Mouse (Mus musculus) forebrain, embryonic 14.5 days (tissue): Measurements from ENCODE around the gene Defb22. TPM values are rescaled to one million over a fixed set of nuclear protein-coding genes. Genes with fewer than 3 reads are reported as not detected.
A peak's percentile ranks its signal among the peaks of the same experiment; 100 is the strongest.

Experiments used
- ATAC-seq: fragments of 200-750 bp; cut with Nextera tagmentation; 2 replicates; pipeline ENCODE4 v1.8.0; 2017; ENCODE audit warnings: mild to moderate bottlenecking, moderate library complexity
- DNase-seq: peaks from one replicate; pipeline ENCODE4 v3.0.0-alpha.2; 2015; ENCODE audit warnings: low spot score
- H3K27ac ChIP-seq: fragments of 300-500 bp; sonication (generic); 2 replicates; pipeline ENCODE4 v1.5.1; 2014; ENCODE audit warnings: low read depth, mild to moderate bottlenecking, control low read depth, low read length, moderate library complexity
- H3K27me3 ChIP-seq: fragments of 300-500 bp; sonication (generic); replicated peaks from 2 replicates; pipeline ENCODE4 v1.6.1; 2014; ENCODE audit warnings: low read length, control low read depth, mixed read lengths; ENCODE audit not compliant: control insufficient read depth, insufficient read depth
- H3K36me3 ChIP-seq: fragments of 300-500 bp; sonication (generic); 2 replicates; pipeline ENCODE4 v1.6.1; 2014; ENCODE audit warnings: low read length, control low read depth; ENCODE audit not compliant: control insufficient read depth, insufficient read depth
- H3K4me1 ChIP-seq: fragments of 300-500 bp; sonication (generic); 2 replicates; pipeline ENCODE4 v1.6.1; 2014; ENCODE audit warnings: antibody characterized with exemption, low read length, control low read depth; ENCODE audit not compliant: control insufficient read depth, insufficient read depth
- H3K4me2 ChIP-seq: fragments of 300-500 bp; sonication (generic); 2 replicates; pipeline ENCODE4 v1.6.1; 2014; ENCODE audit warnings: mild to moderate bottlenecking, control low read depth, low read length
- H3K4me3 ChIP-seq: fragments of 300-500 bp; sonication (generic); 2 replicates; pipeline ENCODE4 v1.5.1; 2014; ENCODE audit warnings: low read depth, low read length, control low read depth
- H3K9ac ChIP-seq: fragments of 300-500 bp; sonication (generic); 2 replicates; pipeline ENCODE4 v1.6.1; 2014; ENCODE audit warnings: mild to moderate bottlenecking, low read length, control low read depth, moderate library complexity
- H3K9me3 ChIP-seq: fragments of 300-500 bp; sonication (generic); replicated peaks from 2 replicates; pipeline ENCODE4 v1.6.1; 2016; ENCODE audit warnings: low read length, control low read depth, mixed read lengths; ENCODE audit not compliant: control insufficient read depth
- WGBS: fragments of 180-500 bp; shearing (Covaris S2); extraction: QIAGEN DNeasy Blood & Tissue Kit; methylation state at CpG from one replicate; pipeline ENCODE4 v1.1.7; 2014; 5-methylcytosine and 5-hydroxymethylcytosine counted together
- polyA plus RNA-seq: library from polyadenylated mRNA; unstranded; fragments of >200 nt; fragmentation: Nextera tagmentation; extraction: Ambion mirVana; gene quantifications from 2 replicates; pipeline ENCODE4 v1.2.1, GENCODE M21; 2014

Gene Defb22
- polyA plus RNA-seq, 1 experiment from 2014 or later: not detected

DNA sequence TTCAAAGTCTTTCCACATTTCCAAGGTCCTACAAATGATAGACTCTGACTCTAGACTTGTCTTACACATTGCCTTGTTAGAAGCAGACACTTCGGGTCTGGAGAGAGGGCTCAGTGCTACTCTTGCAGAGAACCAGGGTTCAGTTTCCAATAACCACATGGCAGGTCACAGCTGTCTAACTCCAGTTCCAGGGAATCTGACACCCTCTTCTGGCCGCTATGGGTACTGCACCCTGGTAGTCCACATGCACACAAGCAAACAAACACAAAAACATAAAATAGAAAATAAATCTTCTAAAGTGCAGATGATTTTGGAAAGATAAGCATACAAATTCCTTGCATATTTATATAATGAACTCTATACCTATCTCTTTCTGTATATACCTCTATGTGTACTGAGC lies 2.9 kb downstream of the Defb22 start:
- WGBS: 71% methylated on average over 2 of the region's 2 CpGs
- no peaks in the 10 kb centered on the region for H3K36me3 ChIP-seq
- H3K4me1 ChIP-seq: no peaks in the 10 kb centered on the region
- H3K27ac ChIP-seq: no peak overlapping the region
- no peak overlapping the region for H3K4me3 ChIP-seq
- DNase-seq (no peak), ATAC-seq (no peak)
- H3K9me3 ChIP-seq: no peaks in the 10 kb centered on the region
- no peaks in the 10 kb centered on the region for H3K27me3 ChIP-seq
- H3K4me2 ChIP-seq: no peak overlapping the region
- H3K9ac ChIP-seq: no peak overlapping the region

DNA sequence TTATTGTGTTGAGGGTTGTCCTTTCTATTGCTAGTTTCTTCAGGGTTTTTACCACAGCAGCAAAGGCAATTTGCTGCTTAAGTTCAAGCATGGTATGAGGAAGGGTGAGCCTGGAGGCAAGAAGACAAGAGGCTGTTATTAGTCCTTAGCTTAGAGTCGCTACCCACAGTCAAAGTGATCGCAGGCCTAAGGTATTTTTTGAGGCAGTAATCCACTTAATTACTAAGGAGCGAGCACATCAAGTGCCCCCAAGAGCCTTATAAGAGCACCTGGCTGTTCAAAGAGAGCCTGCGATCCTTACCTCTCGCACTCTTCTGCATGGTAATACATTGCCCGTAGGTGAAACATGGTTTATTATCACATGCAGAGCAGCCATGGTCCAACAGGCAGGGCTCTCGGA lies 8.2 kb downstream of the Defb22 start:
- Histone ChIP-seq H3K9ac (no peak overlapping the region), H3K4me3 (no peak overlapping the region), H3K27ac (no peak overlapping the region), H3K9me3 (no peaks in the 10 kb centered on the region), H3K36me3 (no peaks in the 10 kb centered on the region), H3K27me3 (no peaks in the 10 kb centered on the region), H3K4me2 (no peak overlapping the region), H3K4me1 (no peaks in the 10 kb centered on the region)
- DNase-seq (no peak), ATAC-seq (no peak)
- WGBS: 87% methylated on average over 7 of the region's 7 CpGs

DNA sequence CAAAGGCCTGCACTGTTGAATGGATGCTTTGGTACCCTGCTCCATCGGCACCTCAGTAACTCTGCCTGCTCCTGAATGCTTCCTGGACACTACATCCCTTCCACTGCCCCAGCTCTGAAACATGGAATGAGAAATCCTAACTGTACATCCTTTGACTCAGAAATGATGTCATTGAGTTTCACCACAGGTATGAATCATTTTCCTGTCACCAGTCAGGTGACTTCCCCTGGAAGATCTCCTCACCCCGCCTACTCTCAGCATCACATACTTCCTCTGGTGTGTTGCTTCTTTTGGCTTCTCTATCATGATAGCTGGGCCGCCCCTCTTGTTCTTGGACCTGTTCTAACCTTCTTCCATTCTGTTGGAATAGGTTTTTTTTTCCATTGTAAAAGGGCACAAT lies 9.1 kb downstream of the Defb22 start:
- no peak overlapping the region for H3K9ac ChIP-seq
- no peaks in the 10 kb centered on the region for H3K36me3 ChIP-seq
- no peaks in the 10 kb centered on the region for H3K27me3 ChIP-seq
- WGBS: 88% methylated on average over 3 of the region's 3 CpGs
- no peaks in the 10 kb centered on the region for H3K4me1 ChIP-seq
- ATAC-seq: no peak
- no peak overlapping the region for H3K4me2 ChIP-seq
- no peak for DNase-seq
- no peak overlapping the region for H3K4me3 ChIP-seq
- H3K27ac ChIP-seq: no peak overlapping the region
- no peaks in the 10 kb centered on the region for H3K9me3 ChIP-seq

DNA sequence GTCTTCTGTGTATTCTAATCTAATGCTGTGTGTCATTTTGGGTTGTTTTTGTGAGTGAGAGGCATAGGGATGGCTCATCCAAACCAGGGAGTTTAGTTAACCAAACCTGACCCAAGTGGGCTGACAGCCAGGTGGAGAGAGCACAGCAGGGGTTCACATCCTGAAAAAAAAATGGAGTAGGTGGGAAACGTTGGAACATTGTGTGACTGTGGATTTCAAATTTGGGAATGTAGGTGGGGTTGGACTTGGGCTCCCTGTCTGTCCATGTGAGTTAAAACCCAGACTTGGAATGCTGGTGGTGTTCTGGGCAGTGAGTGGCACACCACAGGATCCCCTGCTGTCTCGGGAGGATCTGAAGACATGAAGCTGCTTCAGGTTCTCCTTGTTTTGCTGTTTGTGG lies 13.2 kb downstream of the Defb22 start, which contains the start of gene Defb20:
Gene Defb20, plus strand, starts transcription at position 301 of the 400 bp plus-strand sequence.
- WGBS: 64% methylated on average over 2 of the region's 2 CpGs
- no peak within 1 kb of the TSS for H3K4me2 ChIP-seq
- ATAC-seq (no peak), DNase-seq (no peak)
- no peaks in the 10 kb centered on the region for H3K27me3 ChIP-seq
- no peak within 1 kb of the TSS for H3K4me3 ChIP-seq
- H3K4me1 ChIP-seq: no peaks in the 10 kb centered on the region
- no peak within 1 kb of the TSS for H3K27ac ChIP-seq
- no peaks in the 10 kb centered on the region for H3K9me3 ChIP-seq
- H3K36me3 ChIP-seq: no peaks in the 10 kb centered on the region
- H3K9ac ChIP-seq: no peak within 1 kb of the TSS

DNA sequence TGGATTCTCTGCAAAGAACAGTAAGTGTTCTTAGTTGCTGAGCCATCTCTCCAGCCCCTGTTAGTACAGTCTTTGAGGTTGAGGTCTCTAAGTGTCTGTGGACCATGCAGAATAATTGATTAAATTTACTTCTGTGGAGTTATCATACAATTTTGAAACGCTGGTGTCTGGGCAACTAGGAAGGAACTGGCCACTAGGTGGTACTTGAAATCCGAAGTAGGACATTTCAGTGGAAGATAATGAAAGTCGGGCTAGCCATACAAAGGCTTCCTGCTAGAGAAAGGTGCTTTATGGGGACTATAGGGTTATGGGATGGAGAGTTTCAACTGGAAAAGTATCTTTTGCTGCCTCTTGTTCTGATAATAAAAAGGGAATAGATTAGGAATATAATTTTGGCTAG lies 17.5 kb downstream of the Defb22 start:
- Histone ChIP-seq H3K27me3 (no peaks in the 10 kb centered on the region), H3K9me3 (no peaks in the 10 kb centered on the region), H3K27ac (no peak overlapping the region), H3K9ac (no peak overlapping the region), H3K36me3 (no peaks in the 10 kb centered on the region), H3K4me3 (no peak overlapping the region), H3K4me2 (no peak overlapping the region), H3K4me1 (no peaks in the 10 kb centered on the region)
- 24% methylated on average over 3 of the region's 3 CpGs for WGBS
- DNase-seq (no peak), ATAC-seq (no peak)

DNA sequence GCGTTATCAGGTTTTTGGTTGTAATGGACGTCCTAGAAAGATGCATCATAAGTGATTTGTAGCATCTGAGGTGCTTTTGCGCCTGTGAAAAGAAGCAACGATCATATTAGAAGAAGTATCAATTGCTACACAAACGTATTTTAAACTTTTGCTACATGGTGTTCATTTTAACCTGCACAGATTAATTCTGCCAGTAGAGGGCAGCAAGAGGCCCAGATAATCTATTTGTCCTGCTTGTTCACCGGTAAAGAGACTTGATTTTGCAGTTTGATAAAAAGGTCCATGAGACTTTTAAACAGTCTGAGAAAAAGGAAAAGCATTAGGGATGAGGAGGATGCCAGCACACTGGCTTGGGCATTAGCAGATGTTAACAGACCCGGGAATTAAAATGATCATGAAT lies 19.0 kb downstream of the Defb22 start:
- no peak overlapping the region for H3K9ac ChIP-seq
- 31% methylated on average over 7 of the region's 7 CpGs for WGBS
- H3K4me2 ChIP-seq: no peak overlapping the region
- H3K36me3 ChIP-seq: no peaks in the 10 kb centered on the region
- H3K9me3 ChIP-seq: no peaks in the 10 kb centered on the region
- no peak overlapping the region for H3K4me3 ChIP-seq
- no peak overlapping the region for H3K27ac ChIP-seq
- no peaks in the 10 kb centered on the region for H3K27me3 ChIP-seq
- no peaks in the 10 kb centered on the region for H3K4me1 ChIP-seq
- ATAC-seq: no peak
- peak; percentile 72 for DNase-seq

DNA sequence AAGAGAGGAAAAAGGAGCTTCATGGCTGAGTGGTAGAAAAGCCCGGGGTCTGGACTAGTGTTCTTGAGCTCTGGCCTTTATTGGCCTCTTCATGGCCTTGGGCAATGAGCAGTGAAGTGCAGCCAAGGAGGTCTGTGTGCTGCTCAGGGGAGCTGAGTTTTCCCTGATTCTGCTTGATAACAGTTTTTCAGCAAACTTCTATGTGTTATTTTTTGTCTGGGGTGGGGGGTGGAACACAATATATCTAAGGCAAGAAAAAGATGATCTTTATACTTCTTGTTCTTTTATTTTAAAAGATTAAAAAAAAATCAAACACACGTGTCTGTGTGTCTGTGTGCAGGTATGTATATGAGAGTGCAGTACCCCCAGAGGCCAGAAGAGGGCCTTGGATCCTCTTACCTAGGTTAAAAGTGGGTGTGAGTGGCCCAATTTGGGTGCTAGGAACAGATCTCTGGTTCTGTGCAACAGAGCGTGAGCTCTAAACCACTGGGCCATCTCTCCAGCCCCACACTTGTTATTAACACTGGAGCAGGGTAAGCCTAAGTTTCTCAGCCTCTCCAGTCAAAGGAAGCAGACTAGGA lies 25.3 kb downstream of the Defb22 start, which contains the start of gene Defb23:
Gene Defb23, minus strand, starts transcription at position 51 of the 581 bp plus-strand sequence.
- Histone ChIP-seq H3K27me3 (no peaks in the 10 kb centered on the region), H3K4me3 (no peak within 1 kb of the TSS), H3K4me2 (no peak within 1 kb of the TSS), H3K4me1 (no peaks in the 10 kb centered on the region), H3K9ac (no peak within 1 kb of the TSS), H3K36me3 (no peaks in the 10 kb centered on the region), H3K27ac (no peak within 1 kb of the TSS), H3K9me3 (no peaks in the 10 kb centered on the region)
- ATAC-seq: no peak
- 93% methylated on average over 3 of the region's 3 CpGs for WGBS
- no peak for DNase-seq

DNA sequence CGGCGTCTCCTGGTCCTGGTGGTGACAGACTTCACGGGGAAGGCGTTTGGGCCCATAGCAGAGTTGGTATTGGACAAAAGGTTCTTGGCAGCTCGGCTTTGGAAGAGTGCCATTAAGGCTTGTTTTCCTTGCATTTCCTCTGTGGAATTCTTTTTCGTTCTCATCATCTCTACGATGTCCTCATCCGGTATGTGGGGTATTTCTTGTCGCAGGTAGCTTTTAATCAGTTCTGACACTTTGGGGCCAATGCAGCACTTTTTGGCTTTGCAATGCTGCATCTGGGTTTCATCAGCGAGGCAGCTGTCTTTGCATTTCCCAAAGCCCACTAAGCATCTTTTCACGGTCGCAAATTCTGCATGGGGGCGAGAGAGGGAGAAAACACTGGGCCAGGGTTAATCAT lies 30.7 kb downstream of the Defb22 start:
- Histone ChIP-seq H3K9me3 (no peaks in the 10 kb centered on the region), H3K4me3 (no peak overlapping the region), H3K4me2 (no peak overlapping the region), H3K4me1 (no peaks in the 10 kb centered on the region), H3K9ac (no peak overlapping the region), H3K27ac (no peak overlapping the region), H3K36me3 (no peaks in the 10 kb centered on the region), H3K27me3 (no peaks in the 10 kb centered on the region)
- 61% methylated on average over 13 of the region's 13 CpGs for WGBS
- DNase-seq: peak; percentile 11
- ATAC-seq: no peak

DNA sequence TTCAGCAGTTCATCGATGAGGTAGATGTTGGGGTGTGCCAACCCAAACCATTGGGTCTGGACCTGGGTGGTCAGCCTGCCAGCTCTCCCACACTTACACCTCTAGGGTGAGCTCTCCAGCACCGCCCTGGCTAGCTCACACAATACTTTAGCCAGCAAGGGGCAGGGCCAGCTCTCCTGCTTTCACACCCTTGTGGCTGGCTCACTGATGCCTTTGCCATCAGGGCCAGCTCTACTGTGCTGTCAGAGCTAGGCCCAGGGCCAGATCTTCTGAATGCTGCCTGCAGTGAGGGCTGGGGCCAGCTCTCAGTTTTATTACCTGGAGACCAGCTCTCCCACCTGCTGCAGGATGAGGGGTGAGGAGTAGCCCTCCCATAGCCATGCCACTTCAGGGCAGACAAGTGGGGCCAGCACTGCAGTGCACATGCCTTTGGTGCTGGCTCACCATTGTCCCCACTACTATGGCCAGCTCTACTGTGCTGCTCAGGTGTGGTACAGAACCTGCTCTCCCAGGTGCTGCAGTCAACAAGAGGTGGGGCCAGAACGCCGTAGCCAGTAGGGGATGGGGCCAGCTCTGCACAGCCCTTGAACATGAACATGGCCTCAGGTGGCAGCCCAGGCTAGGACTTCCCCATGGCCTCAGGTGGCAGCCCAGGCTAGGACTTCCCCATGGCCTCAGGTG lies 37.7 kb downstream of the Defb22 start:
- H3K27ac ChIP-seq: no peak overlapping the region
- H3K36me3 ChIP-seq: no peaks in the 10 kb centered on the region
- 68% methylated on average over 4 of the region's 4 CpGs for WGBS
- DNase-seq (no peak), ATAC-seq (no peak)
- H3K9me3 ChIP-seq: no peaks in the 10 kb centered on the region
- H3K27me3 ChIP-seq: no peaks in the 10 kb centered on the region
- no peak overlapping the region for H3K4me3 ChIP-seq
- no peaks in the 10 kb centered on the region for H3K4me1 ChIP-seq
- H3K4me2 ChIP-seq: no peak overlapping the region
- H3K9ac ChIP-seq: no peak overlapping the region
